Mouse (Mus musculus) embryo, embryonic 10.5 days (tissue): ENCODE measurements around the gene Egfr.

ENCODE experiments used
- DNase-seq: peaks from one replicate; pipeline ENCODE4 v3.0.0-alpha.2; 2015; ENCODE audit warnings: low spot score

Gene Egfr

GRCm38 (mm10) chr11:16752007-16752348 is at the start of gene Egfr:
TSS of gene Egfr (plus strand) at chr11:16752203.
- DNase-seq, result peak; percentile 75

GRCm38 (mm10) chr11:16703221-16703620 is 48.8 kb upstream of the Egfr start:
- DNase-seq, result no peak

- DNase-seq, result no peak
Observed at GRCm38 (mm10) chr11:16735083-16735644, 16.8 kb upstream of the Egfr start.

GRCm38 (mm10) chr11:16737323-16737722 is 14.7 kb upstream of the Egfr start:
- DNase-seq, result no peak

GRCm38 (mm10) chr11:16738691-16739090 is 13.3 kb upstream of the Egfr start:
- no peak for DNase-seq

- no peak for DNase-seq
Observed at GRCm38 (mm10) chr11:16739155-16739554, 12.8 kb upstream of the Egfr start.

- DNase-seq, result no peak
Observed at GRCm38 (mm10) chr11:16740691-16741611, 11.1 kb upstream of the Egfr start.

- DNase-seq, result no peak
Observed at GRCm38 (mm10) chr11:16742251-16742650, 9.8 kb upstream of the Egfr start.

- DNase-seq, result no peak
Observed at GRCm38 (mm10) chr11:16742821-16743220, 9.2 kb upstream of the Egfr start.

GRCm38 (mm10) chr11:16751457-16751982 is 483 bp upstream of the Egfr start:
- DNase-seq, result no peak

- DNase-seq, result peak; percentile 57
Observed at GRCm38 (mm10) chr11:16752349-16753153, 548 bp downstream of the Egfr start.

GRCm38 (mm10) chr11:16753154-16754040 is 1.4 kb downstream of the Egfr start:
- no peak for DNase-seq

GRCm38 (mm10) chr11:16759930-16760329 is 7.9 kb downstream of the Egfr start:
- DNase-seq, result no peak

- DNase-seq, result no peak
Observed at GRCm38 (mm10) chr11:16761184-16761583, 9.2 kb downstream of the Egfr start.

GRCm38 (mm10) chr11:16766038-16766815 is 14.2 kb downstream of the Egfr start:
- DNase-seq, result no peak

- no peak for DNase-seq
Observed at GRCm38 (mm10) chr11:16767984-16768383, 16.0 kb downstream of the Egfr start.

- DNase-seq, result no peak
Observed at GRCm38 (mm10) chr11:16769276-16769675, 17.3 kb downstream of the Egfr start.

- DNase-seq, result no peak
Observed at GRCm38 (mm10) chr11:16769709-16770303, 17.8 kb downstream of the Egfr start.

GRCm38 (mm10) chr11:16770966-16771365 is 19.0 kb downstream of the Egfr start:
- no peak for DNase-seq

GRCm38 (mm10) chr11:16772717-16773116 is 20.7 kb downstream of the Egfr start:
- DNase-seq, result peak; percentile 34
